Mouse (Mus musculus): ENCODE results near the gene Il4ra. TPM values are rescaled to one million over a fixed set of nuclear protein-coding genes. Genes with fewer than 3 reads are reported as not detected.

The Il4ra gene
- total RNA-seq, 2 experiments from 2014 or later = 4.3 to 4.7 TPM

DNA sequence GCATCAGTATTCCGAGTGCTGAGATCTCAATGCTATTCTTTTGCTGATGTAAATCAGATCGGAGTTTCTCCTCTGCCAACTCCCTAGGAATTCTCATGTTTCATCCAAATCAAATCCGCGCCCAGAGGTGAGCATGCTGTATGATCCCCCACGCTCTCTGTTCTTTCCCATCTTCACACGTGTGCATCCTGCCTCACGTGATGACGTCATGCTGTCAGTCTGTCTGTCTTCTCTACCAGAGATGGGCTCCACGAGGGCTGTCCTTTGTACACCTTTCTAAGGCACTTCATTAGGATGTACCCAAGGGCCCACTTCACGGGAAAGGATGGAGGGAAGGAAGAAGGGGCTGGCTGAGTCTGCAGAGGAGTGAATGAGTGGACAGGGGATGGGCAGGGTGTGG is 48.2 kb downstream of the Il4ra start:
- no peak for DNase-seq

DNA sequence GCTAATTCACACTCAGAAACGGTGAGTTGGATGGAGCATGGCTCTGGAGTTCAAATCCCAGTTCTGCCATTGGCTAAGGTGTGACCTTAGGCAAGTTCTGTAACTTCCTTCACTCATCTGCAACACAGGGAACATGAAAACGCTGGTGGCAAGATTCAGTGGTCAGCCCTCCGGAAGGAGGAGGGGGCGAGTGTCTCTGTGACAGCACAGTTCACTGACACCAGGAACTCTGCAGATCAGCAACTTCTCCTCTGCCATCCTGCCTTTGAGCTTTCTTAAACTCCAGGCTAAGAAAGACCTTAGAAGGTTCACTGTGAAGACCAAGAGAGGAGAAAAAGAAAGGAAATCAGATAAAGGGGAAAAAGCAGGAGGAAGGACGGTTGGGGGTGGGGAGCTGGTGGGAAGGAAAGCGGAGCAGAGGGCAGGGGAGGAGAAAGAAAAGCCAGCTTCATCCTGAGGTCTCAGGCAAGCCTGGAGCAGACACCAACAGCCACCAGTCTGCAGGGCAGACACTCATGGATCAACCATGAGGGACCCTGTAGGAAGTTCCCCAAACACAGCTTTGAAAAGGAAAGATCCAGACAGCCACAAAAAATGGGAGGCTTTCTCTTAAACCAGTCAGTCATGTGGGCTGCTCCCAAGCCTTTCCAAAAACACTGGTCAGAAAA is 48.8 kb downstream of the Il4ra start:
- no peak for DNase-seq

DNA sequence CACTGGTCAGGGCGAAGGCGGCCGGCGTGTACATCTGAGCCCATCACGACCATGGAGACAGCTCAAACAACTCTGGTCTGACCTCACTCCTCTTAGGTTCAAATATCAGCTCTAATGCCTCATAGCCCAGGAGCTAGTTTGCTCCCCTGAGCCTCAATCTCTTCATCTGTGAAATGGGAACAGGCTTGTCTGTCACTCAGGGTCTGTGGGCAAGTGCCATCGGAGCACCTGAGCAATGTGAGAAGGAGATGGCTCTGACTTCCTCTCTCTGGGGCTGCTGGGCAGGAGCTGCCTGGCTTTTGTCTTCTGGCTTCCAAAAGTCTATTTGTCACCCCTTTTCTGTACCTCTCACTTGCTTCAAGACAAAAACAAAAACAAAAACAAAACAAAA is 49.4 kb downstream of the Il4ra start:
- no peak for DNase-seq

DNA sequence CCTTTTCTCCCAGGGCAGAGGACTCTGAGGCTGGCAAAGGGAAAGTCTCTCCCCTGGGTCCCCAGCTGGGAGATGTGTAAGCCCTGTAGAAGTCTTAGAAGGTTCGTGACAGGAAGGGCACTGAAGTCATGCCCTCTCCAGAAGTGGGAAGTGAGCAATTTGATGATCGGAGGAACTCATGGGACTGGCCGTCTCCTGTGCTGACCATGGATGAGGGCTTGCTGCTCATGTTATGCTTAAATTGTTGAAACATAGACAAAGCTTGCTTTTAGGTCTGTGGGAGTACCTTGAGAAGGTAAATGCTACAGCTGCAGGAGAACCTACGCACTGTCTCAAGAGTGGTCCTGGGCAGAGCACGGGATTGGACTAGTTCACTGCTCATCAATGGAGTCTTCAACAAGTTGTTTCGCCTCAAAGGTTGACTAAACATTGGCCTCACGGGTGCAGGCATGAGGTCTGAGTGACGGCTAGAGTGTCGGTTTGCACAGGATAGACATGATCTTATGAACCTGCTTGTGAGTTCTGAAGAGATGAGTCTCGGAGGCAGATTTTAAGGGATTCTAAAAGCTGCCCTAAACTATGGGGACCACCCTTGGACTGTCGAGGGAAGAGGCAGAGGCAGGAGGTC is 50.0 kb downstream of the Il4ra start:
- DNase-seq = no peak

DNA sequence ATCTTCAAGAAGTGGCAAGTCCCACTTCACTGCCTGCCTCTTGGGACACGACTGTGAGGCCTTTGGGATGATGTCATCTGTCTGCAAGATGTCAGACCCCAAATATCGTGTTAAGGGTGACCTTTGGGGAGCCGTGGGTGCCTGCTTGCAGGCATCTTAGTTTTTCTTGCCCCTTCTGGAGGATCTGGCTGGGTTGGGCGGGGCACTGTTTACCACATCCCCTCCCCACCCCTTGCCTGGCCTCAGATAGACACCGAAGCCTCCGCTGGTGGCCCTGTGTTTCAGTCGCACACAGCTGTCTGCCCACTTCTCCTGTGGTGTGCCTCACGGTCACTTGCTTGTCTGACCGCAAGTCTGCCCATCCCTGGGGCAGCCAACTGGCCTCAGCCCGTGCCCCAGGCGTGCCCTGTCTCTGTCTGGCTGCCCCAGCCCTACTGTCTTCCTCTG is 51.3 kb downstream of the Il4ra start, which contains the start of gene Il21r:
TSS of gene Il21r (plus strand) at position 245 of the 447 bp plus-strand sequence.
- DNase-seq = no peak

DNA sequence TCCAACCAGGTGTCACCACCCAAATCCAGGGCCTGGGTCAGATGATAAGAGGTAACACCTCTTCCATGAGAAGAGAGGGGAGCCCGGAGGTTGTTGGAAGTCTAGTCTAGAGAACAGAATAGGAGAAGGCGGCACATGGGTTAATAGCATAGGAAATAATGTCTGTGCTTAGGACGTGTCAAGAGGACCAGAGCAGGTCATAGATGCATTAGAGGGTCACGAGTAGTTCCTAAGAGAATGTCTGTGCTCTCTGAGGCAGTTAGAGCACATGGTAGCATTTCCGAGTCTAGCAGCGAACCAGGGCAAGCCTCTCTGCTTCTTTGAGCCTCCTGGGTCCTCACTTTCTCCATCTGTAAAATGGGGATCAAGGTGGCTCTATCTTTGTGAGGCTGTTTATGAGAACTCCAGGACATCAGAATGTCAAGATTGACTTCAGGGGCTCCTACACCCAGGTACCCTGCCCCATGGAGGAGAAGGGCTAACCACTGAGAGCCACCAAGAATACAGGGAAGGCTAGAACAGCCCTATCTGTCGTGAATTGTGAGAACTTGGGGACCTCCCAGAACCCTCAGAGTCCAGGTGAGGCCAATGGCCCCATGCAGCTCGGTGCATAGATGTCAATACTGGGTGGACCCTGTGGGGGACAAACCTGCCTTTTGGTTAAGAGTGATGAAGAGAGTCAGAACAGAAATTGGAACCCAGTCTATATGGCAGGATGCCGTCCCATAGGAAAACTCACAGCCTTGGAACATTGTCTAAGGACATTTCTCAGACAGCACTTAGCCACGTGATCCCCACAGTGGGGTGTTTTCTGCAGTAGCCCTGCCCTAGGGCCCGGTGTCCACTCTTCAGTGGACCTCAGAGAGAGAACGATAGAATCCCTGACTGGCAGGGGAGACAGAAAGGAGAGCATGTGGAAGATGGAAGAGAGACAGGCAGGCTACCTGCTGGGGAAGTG is 52.7 kb downstream of the Il4ra start:
- DNase-seq = no peak

DNA sequence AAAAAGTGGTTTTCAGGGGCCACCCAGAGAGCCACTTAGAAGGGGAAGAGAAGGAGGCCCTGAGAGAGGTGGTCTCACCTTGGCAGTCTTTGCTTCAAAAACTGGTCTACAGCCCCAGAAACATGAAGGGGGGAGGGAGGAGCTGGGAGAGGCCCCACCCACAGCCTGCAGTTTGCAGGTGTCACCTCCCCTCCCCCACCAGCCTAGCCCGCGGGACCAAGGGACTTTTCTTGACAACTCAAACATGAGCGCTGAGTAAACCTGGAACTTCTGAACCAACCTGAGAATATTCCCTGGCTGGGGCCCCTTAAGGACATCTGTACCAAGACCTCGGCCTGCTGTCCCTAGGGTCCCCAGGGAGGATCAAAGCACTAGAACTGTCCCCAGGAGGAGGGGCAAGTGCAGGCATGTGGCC is 53.8 kb downstream of the Il4ra start:
- DNase-seq = no peak

DNA sequence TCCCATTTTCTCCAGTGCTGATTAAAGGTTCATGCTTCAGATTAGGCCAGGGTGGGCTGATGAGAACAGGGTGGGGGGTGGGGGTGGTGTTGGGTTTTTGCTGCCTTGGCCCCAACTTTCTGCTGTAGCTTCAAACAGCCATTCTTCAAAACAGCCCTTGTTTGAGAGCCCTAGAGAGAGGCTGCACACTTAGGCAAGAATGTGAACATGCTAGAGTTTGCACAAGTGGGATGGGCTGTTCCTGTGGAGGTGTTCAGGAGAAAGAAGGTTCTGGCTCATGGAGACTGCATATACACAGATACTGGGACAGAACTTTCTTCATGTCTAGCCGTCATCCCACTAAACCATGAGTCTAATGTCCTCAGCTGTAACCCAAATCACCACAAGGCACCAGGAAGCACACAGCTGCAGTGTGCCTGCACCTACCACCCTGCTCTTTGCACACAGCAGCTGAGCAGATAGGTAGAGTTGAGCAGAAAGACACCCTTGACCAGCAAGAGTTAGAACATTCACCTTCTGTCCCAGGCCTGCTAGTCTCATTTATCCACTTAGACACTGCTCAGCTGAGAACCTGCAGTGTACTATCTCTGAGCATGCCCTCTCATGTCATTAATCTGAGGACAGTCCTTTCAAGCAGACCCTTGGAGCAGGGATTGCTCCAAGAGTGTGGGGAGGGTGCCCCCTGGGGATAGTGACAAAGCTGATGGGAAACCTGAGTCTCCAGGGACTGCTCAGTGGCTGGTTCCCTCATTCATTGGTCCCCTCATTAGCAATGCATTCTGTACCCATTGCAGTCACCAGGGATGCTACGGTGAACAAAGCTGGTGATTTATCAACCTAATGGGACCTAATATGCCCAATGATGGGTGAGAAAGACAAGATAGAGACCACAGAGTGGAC is 54.6 kb downstream of the Il4ra start:
- DNase-seq = no peak

DNA sequence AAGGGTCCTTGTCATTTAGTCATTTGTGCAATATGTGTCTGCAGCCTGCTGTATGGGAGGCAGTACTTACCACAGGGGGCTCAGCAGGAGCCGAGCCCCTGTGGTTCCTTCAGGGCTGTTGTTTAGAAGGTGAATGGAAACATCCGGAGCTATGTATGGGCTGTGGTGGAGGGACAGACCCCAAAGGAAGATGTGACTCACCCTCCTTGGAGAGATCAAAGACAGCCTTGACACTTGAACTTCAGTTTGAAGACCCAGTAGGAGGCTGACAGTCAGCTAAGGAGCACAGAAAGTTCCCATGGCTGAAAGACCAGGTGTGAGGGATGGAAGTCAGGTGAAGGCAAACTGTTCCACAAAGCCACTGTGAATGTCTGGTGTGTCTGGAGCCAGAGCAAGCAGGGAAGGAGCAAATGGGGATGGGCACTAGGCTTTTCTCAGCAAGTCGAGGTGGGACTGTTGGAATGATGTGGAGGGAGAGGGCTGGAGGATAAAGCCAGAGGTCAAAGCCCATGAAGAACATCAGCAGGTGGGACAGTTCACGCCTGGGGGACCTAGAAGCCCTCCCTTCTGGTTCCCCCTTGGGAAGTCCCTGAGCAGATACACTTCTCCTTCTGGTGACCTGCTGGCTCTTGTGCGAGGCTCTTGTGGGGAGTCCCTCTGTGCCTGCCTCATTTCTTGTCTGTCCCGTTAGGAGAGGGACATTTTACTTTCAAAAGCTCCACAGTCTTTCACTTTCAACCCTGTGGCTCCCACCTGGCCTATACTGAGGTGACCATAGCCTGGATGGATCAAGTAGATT is 55.7 kb downstream of the Il4ra start:
- DNase-seq = no peak

DNA sequence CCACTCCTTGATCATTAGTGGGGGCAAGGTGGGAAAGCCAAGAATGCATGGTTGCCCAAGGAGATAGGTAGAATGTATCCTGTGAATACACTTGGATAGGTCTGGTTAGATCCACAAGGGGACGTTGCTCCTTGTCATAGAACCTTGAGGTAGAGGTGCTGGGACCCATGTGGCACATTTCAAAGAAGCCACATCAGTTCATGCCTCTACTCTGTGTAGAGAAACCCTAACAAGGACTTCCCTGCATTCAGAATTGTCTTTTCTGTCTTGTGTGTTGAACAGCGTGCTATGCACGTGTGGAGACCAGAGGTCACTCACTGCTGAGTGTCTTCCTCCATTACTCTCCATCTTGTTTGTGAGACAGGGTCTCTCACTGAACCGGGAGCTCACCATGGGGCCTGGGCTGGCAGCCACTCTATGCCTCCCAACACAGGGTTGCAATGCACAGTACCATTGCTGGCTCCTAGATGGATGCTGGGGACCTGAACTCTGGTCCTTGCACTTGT is 56.3 kb downstream of the Il4ra start:
- no peak for DNase-seq

DNA sequence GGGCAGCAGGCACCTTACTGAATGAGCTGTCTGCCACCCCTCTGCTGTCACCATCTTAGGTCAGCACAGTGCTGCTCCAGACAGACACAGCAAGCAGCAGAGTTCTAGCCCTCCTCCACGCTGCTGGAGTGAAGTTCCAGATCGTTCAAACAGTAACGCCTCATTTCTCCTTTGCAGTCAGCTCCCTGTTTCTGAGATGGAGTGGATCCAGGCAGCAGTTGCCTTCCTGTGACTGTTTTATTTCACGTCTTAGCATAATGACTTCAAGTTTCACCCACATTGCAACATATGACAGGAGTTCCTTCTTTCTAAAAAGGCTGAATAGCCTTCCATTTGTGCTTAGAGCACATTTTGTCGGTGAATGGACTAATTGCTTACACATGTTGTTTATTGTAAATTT is 61.7 kb downstream of the Il4ra start:
- no peak for DNase-seq

DNA sequence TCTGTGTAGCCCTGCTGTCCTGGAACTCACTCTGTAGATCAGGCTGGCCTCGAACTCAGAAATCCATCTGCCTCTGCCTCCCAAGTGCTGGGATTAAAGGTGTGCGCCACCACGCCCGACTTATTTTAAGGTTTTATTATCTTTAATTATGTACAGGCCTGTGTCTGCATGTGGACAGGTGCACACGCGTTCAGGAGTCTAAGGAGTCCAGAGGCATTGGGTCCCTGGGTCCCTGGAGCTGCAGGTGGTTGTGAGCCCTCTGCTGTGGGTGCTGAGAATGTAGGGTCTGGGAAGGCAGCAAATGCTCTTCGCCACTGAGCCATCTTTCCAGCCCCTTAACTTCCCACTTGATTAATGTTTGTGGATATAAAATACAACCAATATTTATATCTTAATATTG is 63.5 kb downstream of the Il4ra start:
- DNase-seq = no peak

DNA sequence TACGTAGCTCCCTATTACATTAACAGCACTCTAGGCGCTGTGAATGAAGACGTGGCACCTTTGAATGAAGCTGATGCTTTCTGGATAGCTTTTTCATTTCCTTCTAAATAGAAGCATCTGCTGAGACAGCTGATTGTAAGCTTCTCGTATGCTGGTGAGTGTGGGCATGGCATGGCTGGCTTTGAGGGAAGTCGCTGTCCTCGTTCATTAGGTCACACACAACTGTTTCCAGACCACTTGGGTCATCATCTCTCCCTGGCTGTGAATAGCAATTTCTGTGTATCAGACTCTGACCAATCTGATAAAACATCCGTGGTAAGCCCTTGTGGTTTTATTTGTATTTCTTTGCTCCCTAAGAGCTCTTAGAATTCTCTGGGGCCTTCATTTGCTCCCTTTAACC is 66.1 kb downstream of the Il4ra start:
- no peak for DNase-seq

DNA sequence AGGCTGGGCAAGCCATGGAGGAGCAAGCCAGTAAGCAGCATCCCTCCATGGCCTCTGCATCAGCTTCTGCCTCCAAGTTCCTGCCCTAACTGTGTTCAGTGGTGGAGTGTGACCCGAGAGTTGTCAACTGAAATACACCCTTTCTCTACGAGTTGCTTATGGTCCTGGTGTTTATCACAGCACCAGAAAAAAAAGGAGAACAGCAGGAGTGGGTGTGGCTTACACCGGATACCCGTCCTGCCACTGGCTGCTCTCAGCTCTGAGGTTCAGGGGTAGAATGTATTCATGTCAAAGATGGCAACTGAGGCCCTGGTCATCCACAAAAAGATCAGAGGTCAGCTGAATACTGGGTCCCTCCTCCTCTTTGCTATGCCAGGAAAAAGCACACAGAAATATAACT is 68.2 kb downstream of the Il4ra start:
- no peak for DNase-seq

DNA sequence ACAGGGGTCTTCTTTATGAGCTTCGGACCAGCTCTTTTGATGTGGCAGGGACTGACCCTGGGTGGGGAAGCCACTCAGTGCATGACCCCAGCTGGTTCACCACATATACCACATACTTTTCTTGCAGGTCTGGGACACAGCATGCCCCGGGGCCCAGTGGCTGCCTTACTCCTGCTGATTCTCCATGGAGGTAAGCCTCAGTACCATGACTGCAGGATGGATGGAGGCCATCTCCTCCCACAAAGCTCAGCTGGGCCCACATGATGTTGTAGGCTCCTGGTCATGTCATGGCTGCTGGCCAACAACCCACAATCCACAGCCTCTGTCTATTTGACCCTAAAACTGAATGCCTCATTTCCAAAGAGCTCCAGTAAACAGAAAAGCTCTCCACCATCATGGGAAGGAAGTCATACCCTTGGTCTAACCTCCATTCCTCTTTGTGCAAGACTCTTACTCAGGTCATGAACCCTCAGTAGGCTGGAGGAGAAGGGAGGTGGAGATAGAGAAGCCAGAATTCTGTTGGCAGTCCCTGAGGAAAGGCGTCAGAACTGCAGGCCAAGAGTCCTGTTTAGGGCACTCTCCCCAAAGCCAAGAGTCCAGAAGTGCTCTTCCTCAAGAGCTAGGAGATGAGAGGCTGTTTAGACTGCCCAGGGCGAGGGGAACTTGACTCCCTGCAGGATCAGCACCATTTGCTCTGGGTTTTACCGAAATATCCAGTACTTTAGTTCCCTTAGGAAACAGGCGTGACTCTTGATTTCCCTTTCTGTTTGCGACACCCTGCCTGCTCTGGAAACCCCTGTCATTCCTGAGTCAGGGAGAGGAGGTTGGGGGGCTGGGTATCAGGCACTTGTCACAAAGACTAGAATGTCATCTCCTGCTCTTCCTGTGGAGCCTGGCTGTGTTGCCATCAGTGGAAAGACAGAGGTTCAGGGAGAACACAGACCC is 71.1 kb downstream of the Il4ra start:
- no peak for DNase-seq

DNA sequence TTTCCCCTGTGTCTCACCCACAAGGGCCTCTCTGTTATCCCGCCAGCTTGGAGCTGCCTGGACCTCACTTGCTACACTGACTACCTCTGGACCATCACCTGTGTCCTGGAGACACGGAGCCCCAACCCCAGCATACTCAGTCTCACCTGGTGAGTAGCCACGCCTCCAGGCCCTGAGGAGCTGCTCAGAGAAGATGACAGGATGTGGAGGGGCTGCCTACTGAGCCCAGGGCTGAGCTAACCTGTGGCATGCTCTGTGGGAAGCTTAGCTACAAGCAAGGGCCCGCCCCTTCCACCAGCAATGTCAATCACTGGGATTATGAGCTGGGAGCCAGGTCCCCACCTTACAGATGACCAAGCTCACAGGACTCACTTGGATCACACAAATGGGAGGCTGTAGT is 73.3 kb downstream of the Il4ra start:
- no peak for DNase-seq

DNA sequence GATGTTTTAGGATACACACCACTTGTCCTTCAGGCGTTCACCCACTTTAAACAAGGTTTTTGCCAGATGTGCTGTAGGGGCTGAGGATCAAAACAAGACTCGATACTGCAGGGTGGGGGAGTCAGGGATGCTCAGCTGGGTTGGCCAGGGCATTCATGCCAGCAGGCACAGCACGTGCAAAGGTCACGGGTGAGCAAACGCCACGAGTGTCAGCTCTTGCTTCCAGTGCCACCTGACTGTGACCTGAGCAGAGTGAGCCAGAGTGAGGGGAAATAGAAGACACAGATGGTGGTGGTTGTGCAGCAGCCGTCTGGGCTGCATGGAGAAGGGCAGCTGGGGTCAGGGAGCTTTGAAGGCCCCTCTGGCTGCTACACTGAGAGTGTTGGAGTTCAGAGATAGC is 73.9 kb downstream of the Il4ra start:
- no peak for DNase-seq
